Mouse (Mus musculus) intestine, embryonic 16.5 days (tissue): Measurements from ENCODE around the gene Pced1b. TPM values are rescaled to one million over a fixed set of nuclear protein-coding genes. Genes with fewer than 3 reads are reported as not detected.
A peak's percentile ranks its signal among the peaks of the same experiment; 100 is the strongest.

Experiments
- ATAC-seq: fragments of 200-750 bp; cut with Nextera tagmentation; 2 replicates; pipeline ENCODE4 v1.8.0; 2017; ENCODE audit warnings: moderate TSS enrichment, moderate library complexity
- H3K27ac ChIP-seq: fragments of 300-500 bp; sonication (generic); 2 replicates; pipeline ENCODE4 v1.5.1; 2014; ENCODE audit warnings: mild to moderate bottlenecking, low read length
- H3K27me3 ChIP-seq: fragments of 300-500 bp; sonication (generic); replicated peaks from 2 replicates; pipeline ENCODE4 v1.6.1; 2014; ENCODE audit warnings: low read length, control low read depth, mixed read lengths; ENCODE audit not compliant: control insufficient read depth, insufficient read depth
- H3K36me3 ChIP-seq: fragments of 300-500 bp; sonication (generic); 2 replicates; pipeline ENCODE4 v1.6.1; 2014; ENCODE audit warnings: low read length, control low read depth; ENCODE audit not compliant: control insufficient read depth, insufficient read depth
- H3K4me1 ChIP-seq: fragments of 300-500 bp; sonication (generic); 2 replicates; pipeline ENCODE4 v1.6.1; 2014; ENCODE audit warnings: low read length, control low read depth, mixed read lengths; ENCODE audit not compliant: control insufficient read depth, insufficient read depth
- H3K4me2 ChIP-seq: fragments of 300-500 bp; sonication (generic); 2 replicates; pipeline ENCODE4 v1.6.1; 2014; ENCODE audit warnings: low read depth, low read length, control low read depth
- H3K4me3 ChIP-seq: fragments of 300-500 bp; sonication (generic); 2 replicates; pipeline ENCODE4 v1.5.1; 2014; ENCODE audit warnings: mild to moderate bottlenecking, low read length
- H3K9ac ChIP-seq: fragments of 300-500 bp; sonication (generic); 2 replicates; pipeline ENCODE4 v1.6.1; 2014; ENCODE audit warnings: low read depth, low read length
- H3K9me3 ChIP-seq: fragments of 300-500 bp; sonication (generic); 2 replicates; pipeline ENCODE4 v1.6.1; 2016; ENCODE audit warnings: low read length, control low read depth; ENCODE audit not compliant: control insufficient read depth
- WGBS: fragments of 180-500 bp; shearing (Covaris S2); extraction: QIAGEN DNeasy Blood & Tissue Kit; methylation state at CpG from one replicate; pipeline ENCODE4 v1.1.7; 2014; 5-methylcytosine and 5-hydroxymethylcytosine counted together
- polyA plus RNA-seq: library from polyadenylated mRNA; unstranded; fragments of >200 nt; fragmentation: Nextera tagmentation; extraction: Ambion mirVana; gene quantifications from 2 replicates; pipeline ENCODE4 v1.2.1, GENCODE M21; 2015

Gene Pced1b
- polyA plus RNA-seq, 1 experiment from 2014 or later: 3.6 TPM

DNA sequence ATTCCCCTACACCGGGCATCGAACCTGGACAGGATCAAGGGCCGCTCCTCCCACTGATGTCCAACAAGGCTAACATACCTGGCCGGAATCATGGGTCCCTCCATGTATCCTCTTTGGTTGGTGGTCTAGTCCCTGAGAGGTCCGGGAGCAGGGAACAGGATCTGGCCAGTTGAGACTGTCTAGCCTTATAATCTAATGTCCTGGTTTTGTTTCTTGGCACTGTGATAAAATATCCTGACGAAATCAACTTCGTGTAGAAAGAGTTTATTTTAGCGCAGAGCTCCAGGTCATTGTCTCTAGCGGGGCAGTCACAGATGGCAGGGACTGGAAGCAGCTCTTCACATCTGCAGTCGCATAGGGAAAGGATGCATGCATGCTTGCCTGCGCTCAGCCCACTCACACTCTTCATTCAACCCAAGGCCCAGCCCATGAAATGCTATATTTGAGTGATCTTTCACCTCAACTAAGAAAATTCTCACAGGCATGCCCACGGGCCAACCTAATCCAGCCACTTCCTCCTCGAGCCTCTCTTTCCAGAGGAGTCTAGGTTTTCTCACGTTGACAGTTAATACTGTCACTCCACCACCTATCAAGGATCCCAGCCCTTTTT is 19.4 kb downstream of the Pced1b start:
- Histone ChIP-seq H3K9ac (no peak overlapping the region), H3K9me3 (no peaks in the 10 kb centered on the region), H3K36me3 (no peaks in the 10 kb centered on the region), H3K4me2 (no peak overlapping the region), H3K4me3 (no peak overlapping the region), H3K27me3 (no peaks in the 10 kb centered on the region), H3K27ac (no peak overlapping the region), H3K4me1 (peaks cover 7% of the 10 kb centered on the region; the same call in 1 of the 2 replicates)
- no peak for ATAC-seq
- WGBS: 59% methylated on average over 14 of the region's 14 CpGs

- no peak overlapping the region for H3K9ac ChIP-seq
- peaks cover 9% of the 10 kb centered on the region; the same call in 1 of the 2 replicates for H3K4me1 ChIP-seq
- no peak overlapping the region for H3K27ac ChIP-seq
- no peak for ATAC-seq
- H3K4me2 ChIP-seq: no peak overlapping the region
- no peaks in the 10 kb centered on the region for H3K9me3 ChIP-seq
- H3K4me3 ChIP-seq: no peak overlapping the region
- no peaks in the 10 kb centered on the region for H3K36me3 ChIP-seq
- 44% methylated on average over 8 of the region's 8 CpGs for WGBS
- no peaks in the 10 kb centered on the region for H3K27me3 ChIP-seq
Observed at GRCm38 (mm10) chr15:97267094-97267695, 20.3 kb downstream of the Pced1b start.

GRCm38 (mm10) chr15:97271985-97272697 is 25.2 kb downstream of the Pced1b start:
- Histone ChIP-seq H3K4me3 (no peak overlapping the region), H3K36me3 (no peaks in the 10 kb centered on the region), H3K4me1 (peaks cover 10% of the 10 kb centered on the region; the same call in 1 of the 2 replicates), H3K27ac (peak overlapping the region; percentile 24), H3K9me3 (no peaks in the 10 kb centered on the region), H3K4me2 (no peak overlapping the region), H3K9ac (no peak overlapping the region), H3K27me3 (no peaks in the 10 kb centered on the region)
- peak; percentile 78 for ATAC-seq
- 29% methylated on average over 7 of the region's 7 CpGs for WGBS

DNA sequence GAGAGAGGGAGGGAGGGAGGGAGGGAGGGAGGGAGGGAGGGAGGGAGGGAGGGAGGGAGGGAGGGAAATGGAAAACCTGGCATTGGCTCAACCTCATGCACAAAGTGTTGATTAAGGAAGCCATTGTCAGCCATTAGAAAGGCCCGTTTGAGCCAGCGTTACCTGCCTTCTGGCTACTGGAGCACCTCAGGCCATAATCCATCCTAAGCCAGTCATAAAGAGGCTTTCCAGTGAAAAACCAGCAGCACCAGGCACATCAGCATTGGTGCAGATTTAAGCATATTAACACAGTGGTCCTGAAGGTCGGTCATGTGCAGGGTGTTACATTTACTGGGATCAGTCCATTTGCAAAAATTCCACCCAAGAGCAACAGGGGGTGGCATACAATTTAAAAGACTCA is 25.9 kb downstream of the Pced1b start:
- peaks cover 10% of the 10 kb centered on the region; the same call in 1 of the 2 replicates for H3K4me1 ChIP-seq
- H3K9ac ChIP-seq: no peak overlapping the region
- H3K9me3 ChIP-seq: no peaks in the 10 kb centered on the region

GRCm38 (mm10) chr15:97275626-97276395 is 28.9 kb downstream of the Pced1b start:
- Histone ChIP-seq H3K4me2 (no peak overlapping the region), H3K4me3 (no peak overlapping the region), H3K36me3 (no peaks in the 10 kb centered on the region), H3K27me3 (no peaks in the 10 kb centered on the region), H3K4me1 (peaks cover 10% of the 10 kb centered on the region; the same call in 1 of the 2 replicates), H3K27ac (no peak overlapping the region), H3K9ac (no peak overlapping the region), H3K9me3 (no peaks in the 10 kb centered on the region)
- no peak for ATAC-seq
- WGBS: 83% methylated on average over 12 of the region's 12 CpGs

More for the DNA sequence above, 25.9 kb downstream of the Pced1b start:
- Histone ChIP-seq H3K27ac (no peak overlapping the region), H3K36me3 (no peaks in the 10 kb centered on the region), H3K4me2 (no peak overlapping the region), H3K4me3 (no peak overlapping the region), H3K27me3 (no peaks in the 10 kb centered on the region)
- no peak for ATAC-seq
- WGBS: 81% methylated on average over 3 of the region's 3 CpGs

DNA sequence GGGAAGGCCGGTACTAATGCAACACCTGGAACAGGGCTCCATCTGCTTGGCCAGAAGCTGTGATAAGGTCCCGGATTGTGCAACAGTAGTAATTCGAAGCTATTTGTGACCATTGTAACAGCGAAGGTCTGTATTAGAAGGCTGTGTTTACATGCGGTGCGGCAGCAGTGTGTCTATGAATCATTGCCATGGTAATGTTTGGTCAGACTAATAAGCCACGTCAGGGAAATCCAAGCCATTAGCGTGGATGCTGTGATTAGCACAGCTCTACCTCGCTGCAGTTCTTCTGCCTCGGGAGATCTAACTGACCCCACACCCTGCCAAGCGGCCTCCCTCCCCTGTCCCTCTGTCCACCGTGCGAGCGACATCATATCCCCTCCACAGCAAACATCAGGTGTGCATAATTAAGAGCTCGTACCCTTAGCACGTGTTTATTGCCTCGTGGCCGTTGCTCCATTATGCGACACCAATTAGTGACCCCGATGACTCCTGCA is 29.8 kb downstream of the Pced1b start:
- no peak overlapping the region for H3K27ac ChIP-seq
- H3K4me2 ChIP-seq: no peak overlapping the region
- H3K4me1 ChIP-seq: peaks cover 6% of the 10 kb centered on the region; the same call in 1 of the 2 replicates
- H3K9me3 ChIP-seq: no peaks in the 10 kb centered on the region
- H3K36me3 ChIP-seq: no peaks in the 10 kb centered on the region
- 48% methylated on average over 20 of the region's 20 CpGs for WGBS
- H3K9ac ChIP-seq: no peak overlapping the region
- ATAC-seq: peak; percentile 81
- H3K4me3 ChIP-seq: no peak overlapping the region
- no peaks in the 10 kb centered on the region for H3K27me3 ChIP-seq

GRCm38 (mm10) chr15:97277328-97277727 is 30.4 kb downstream of the Pced1b start:
- Histone ChIP-seq H3K36me3 (no peaks in the 10 kb centered on the region), H3K9me3 (no peaks in the 10 kb centered on the region), H3K27ac (no peak overlapping the region), H3K4me3 (no peak overlapping the region), H3K27me3 (no peaks in the 10 kb centered on the region), H3K9ac (no peak overlapping the region), H3K4me2 (no peak overlapping the region), H3K4me1 (0 out of 2 replicates have a peak, but pooled peaks cover 3% of the 10 kb centered on the region)
- no peak for ATAC-seq
- 74% methylated on average over 10 of the region's 10 CpGs for WGBS

GRCm38 (mm10) chr15:97278340-97278948 is 31.5 kb downstream of the Pced1b start:
- no peaks in the 10 kb centered on the region for H3K9me3 ChIP-seq
- H3K4me3 ChIP-seq: no peak overlapping the region
- H3K27me3 ChIP-seq: no peaks in the 10 kb centered on the region
- H3K4me1 ChIP-seq: 0 out of 2 replicates have a peak, but pooled peaks cover 3% of the 10 kb centered on the region
- no peak overlapping the region for H3K27ac ChIP-seq
- WGBS: 93% methylated on average over 9 of the region's 9 CpGs
- ATAC-seq: no peak
- no peak overlapping the region for H3K4me2 ChIP-seq
- H3K36me3 ChIP-seq: no peaks in the 10 kb centered on the region
- no peak overlapping the region for H3K9ac ChIP-seq
